Mouse (Mus musculus): ENCODE results near the gene Plpp1. TPM values are rescaled to one million over a fixed set of nuclear protein-coding genes. Genes with fewer than 3 reads are reported as not detected.
A peak's percentile ranks its signal among the peaks of the same experiment; 100 is the strongest.

Plpp1 gene
- polyA plus RNA-seq, 1 experiment, result 171 TPM

GRCm38 (mm10) chr13:112909663-112910062 is 109.1 kb downstream of the Plpp1 start:
- no peak for DNase-seq
- H3K4me3 ChIP-seq (replicated peaks; ENCODE audit: extremely low read depth, low read depth, low read length), result no peak overlapping the region
- no peaks in the 10 kb centered on the region for H3K4me1 ChIP-seq (ENCODE audit: control insufficient read depth, insufficient read depth, low read length)
- TF ChIP-seq POLR2A (IDR thresholded peaks at IDR 0.05; ENCODE audit: borderline replicate concordance, extremely low read depth, low read depth, low read length) (no peak), CTCF (IDR thresholded peaks at IDR 0.05; ENCODE audit: insufficient read depth, low read length) (peak; percentile 50)
- WGBS, result 46% methylated on average over 4 of the region's 4 CpGs

GRCm38 (mm10) chr13:112910434-112910833 is 109.8 kb downstream of the Plpp1 start:
- TF ChIP-seq POLR2A (IDR thresholded peaks at IDR 0.05; ENCODE audit: borderline replicate concordance, extremely low read depth, low read depth, low read length), result no peak
- TF ChIP-seq CTCF (IDR thresholded peaks at IDR 0.05; ENCODE audit: insufficient read depth, low read length), result no peak
- 83% methylated on average over 4 of the region's 4 CpGs for WGBS
- no peak for DNase-seq
- Histone ChIP-seq H3K4me1 (ENCODE audit: control insufficient read depth, insufficient read depth, low read length) (no peaks in the 10 kb centered on the region), H3K4me3 (replicated peaks; ENCODE audit: extremely low read depth, low read depth, low read length) (no peak overlapping the region)

Other genes starting within 250 kb of the Plpp1 start
- 0.06 and 0.14 TPM in 2 replicates for gene Il31ra, start 206.4 kb upstream of the Plpp1 start, polyA plus RNA-seq (2012; rRNA removed)
- not detected in 2 replicates for gene Ddx4, start 148.3 kb upstream of the Plpp1 start, polyA plus RNA-seq (2012; rRNA removed)
- gene Slc38a9, start 140.0 kb upstream of the Plpp1 start, polyA plus RNA-seq (2012; rRNA removed), result 9.3 and 15.3 TPM in 2 replicates
- gene Mtrex, start 126.6 kb downstream of the Plpp1 start, polyA plus RNA-seq (2012; rRNA removed), result 5.0 and 8.2 TPM in 2 replicates
- 3.3 and 5.4 TPM in 2 replicates for gene Dhx29, start 126.7 kb downstream of the Plpp1 start, polyA plus RNA-seq (2012; rRNA removed)
- gene Ccno, start 187.0 kb downstream of the Plpp1 start, polyA plus RNA-seq (2012; rRNA removed), result 5.9 and 8.4 TPM in 2 replicates
- 0.47 and 0.66 TPM in 2 replicates for gene Mcidas, start 193.1 kb downstream of the Plpp1 start, polyA plus RNA-seq (2012; rRNA removed)
- gene Cdc20b, start 234.3 kb downstream of the Plpp1 start, polyA plus RNA-seq (2012; rRNA removed), result 0.27 and 0.54 TPM in 2 replicates
- gene Gpx8, start 245.6 kb downstream of the Plpp1 start, polyA plus RNA-seq (2012; rRNA removed), result 6.8 and 10.6 TPM in 2 replicates